Mouse (Mus musculus) B cell, adult 2 months (primary cell): ENCODE data around the gene Folr2.

Experiments used
- DNase-seq, 2 experiments: peaks; one replicate each; pipeline ENCODE4 v3.0.0; 2022

Gene Folr2

DNA sequence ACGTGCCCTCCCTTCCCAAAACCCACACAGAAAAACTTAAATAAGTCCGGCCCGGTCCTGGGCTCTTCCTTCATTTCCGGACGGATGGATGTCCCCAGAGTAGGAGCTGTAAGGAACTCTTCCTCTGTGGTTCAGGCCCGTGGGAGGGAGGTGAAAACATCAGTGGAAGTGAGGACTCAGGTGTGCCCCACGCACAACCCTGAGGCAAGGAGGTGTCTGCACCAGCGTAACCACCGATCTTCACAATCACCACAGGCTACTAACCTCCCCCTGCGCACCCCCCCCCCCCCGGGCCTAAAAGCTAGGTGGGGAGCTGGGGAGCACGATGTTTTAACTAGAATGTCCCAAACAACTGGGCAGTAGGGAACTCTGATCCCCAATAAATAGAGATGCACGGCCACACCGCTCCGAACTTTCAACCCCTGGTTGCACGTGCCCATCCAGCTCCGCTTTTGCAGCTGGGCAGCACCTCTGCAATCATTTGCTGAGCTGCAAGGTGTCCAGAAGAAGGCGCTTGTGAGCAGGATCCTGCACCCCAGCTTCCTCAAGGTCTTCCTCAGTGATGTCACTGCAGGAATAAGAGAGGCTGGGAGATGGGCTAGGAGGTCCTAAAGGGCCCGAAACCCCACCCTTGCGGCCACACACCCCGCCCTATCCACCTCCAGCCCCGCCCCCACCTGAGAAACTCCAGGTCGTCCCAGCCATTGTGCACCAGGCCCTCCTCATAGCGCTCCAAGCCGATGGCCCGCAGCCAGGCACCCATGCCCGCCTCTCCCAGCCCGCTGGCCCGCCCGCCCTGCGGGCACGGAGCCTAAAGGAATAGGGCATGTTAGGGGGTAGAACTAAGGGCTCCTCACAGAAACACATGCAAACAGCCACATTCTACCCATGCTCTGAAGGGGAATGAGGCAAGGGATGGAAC is 33.9 kb downstream of the Folr2 start:
- no peak for DNase-seq

DNA sequence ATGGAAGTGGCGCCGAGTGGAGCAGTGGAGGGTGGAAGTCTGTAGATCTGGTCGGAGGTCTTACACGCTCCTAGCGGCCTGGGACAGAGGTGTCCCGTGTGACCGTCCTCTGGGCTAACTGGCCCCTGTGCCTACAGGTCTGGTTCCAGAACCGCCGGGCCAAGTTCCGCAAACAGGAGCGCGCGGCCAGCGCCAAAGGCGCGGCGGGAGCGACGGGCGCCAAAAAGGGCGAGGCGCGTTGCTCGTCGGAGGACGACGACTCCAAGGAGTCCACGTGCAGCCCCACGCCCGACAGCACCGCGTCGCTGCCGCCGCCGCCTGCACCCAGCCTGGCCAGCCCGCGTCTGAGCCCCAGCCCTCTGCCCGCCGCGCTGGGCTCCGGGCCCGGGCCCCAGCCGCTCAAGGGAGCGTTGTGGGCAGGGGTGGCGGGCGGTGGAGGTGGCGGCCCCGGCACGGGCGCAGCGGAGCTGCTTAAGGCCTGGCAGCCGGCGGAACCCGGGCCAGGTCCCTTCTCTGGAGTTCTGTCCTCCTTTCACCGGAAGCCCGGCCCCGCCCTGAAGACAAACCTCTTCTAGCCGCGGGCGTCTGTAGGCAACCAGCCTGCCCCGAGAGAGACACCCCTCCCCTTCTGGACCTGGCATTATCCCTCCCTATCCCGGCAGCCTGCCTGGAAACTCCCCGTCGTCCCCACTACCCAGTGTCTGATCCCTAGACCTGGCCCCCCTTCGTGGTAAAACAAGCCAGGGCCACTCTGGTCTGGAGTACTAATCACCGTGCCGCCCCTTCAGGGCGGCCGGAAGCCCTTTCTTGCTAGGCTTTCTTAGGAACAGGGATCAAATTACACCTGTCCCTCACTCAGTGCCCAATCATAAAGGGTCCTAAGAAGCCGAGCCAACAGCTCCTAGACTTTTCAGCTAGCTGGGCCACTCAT is 35.2 kb downstream of the Folr2 start:
- peak; percentile 42 to 52 for DNase-seq

DNA sequence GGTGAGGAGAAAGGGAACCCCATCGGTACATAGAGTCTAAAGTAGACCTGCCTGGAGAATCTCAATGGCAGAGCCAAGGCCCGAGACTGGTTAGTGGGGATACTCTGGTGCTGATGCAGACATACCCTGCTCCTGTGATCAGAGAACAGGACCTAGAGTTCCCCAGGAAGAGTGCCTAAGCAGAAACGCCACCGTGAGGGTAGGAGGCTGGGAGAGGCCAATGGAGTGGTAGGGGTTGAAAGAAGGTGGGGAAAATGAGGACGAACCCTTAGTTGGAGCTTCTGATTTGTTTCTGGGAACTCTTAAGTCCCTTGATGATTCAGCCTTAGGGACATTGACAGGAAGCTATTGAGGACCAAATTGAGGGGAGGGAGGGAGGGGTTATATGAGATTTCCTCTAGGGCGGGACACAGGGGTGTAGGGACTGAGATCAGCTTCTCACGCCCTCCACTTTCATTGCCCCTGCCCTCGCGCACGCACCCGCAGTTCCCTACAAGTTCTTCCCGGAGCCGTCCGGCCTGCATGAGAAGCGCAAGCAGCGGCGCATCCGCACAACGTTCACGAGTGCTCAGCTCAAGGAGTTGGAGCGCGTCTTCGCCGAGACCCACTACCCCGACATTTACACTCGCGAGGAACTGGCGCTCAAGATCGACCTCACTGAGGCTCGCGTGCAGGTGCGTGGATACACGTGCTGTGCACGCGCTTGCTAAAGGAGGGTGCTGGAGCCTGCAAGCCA is 36.5 kb downstream of the Folr2 start:
- peak; percentile 22 to 43 for DNase-seq

DNA sequence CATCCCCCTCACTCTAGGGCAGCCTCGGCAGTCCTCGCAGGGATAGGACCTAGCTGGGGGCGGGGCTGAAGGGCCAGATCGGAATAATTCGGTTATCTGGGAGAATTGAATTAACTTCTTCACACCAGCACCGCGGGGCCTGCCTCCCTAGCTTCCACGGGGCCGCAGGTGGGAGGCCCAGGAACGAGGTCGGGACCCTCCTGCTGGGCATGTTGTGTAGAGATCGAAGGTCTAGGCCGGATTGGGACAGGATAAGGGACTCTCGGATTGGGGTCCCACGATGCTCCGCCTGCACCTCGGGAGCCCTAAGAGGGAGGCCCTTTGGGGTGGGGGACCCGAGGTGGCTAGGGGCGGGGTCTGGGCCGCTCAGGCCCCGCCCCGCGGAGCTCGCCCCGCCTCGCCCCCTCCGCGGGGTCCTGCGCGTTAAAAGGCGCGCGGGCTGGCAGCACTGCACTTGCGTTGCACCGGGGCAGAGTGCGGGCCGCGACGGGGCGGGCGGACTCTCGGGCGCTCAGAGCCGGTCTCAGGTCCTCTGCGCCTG is 39.1 kb downstream of the Folr2 start, which contains the start of gene Phox2a:
Gene Phox2a (plus strand): TSS at position 453 of the 541 bp plus-strand sequence.
- DNase-seq, result no peak
